26 mouse cellular contexts compared by ENCODE assay signal in the genomic region with DNA sequence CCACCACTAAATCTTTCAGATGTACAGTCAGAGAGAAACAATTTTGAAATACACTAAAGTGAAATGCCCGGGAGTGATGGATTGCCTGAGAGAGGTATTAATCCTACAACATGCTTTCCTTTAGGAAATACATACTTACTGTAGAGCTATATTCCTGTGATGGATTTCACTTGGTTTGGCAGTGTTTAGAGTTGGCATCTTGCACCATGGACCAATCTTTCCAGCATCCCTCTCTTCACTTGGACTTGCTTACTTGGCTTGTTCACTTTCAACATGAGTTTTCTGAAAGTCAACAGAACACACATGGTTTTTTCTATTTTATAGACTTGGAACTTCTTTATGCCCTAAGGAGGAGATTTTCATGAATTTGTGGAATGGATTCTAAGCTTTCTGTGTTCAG.
"Had no signal": no experiment of that assay in that cellular context is flagged by ENCODE, and none has a peak within 500 bp of the region (broad histone marks: within the 10 kb centered on the region; RNA-seq: fewer than 3 reads in every experiment).

No protein-coding gene starts in this region.

- H3K27me3 ChIP-seq: embryonic facial prominence, embryonic 12.5 days; embryonic facial prominence, embryonic 13.5 days; embryonic facial prominence, embryonic 15.5 days; forebrain, embryonic 12.5 days; heart, embryonic 12.5 days had no signal

- H3K27ac ChIP-seq: embryonic facial prominence, embryonic 10.5 days; embryonic facial prominence, embryonic 12.5 days; embryonic facial prominence, embryonic 13.5 days; embryonic facial prominence, embryonic 15.5 days; forebrain, embryonic 10.5 days; forebrain, embryonic 12.5 days; gastrocnemius, adult 2 months; heart, adult 2 months; heart, embryonic 10.5 days had no signal

- H3K9me3 ChIP-seq: embryonic facial prominence, embryonic 10.5 days; embryonic facial prominence, embryonic 12.5 days; embryonic facial prominence, embryonic 13.5 days; embryonic facial prominence, embryonic 15.5 days; forebrain, embryonic 10.5 days; forebrain, embryonic 12.5 days; heart, embryonic 10.5 days; heart, embryonic 12.5 days had no signal

- H3K36me3 ChIP-seq: embryonic facial prominence, embryonic 10.5 days; embryonic facial prominence, embryonic 12.5 days; embryonic facial prominence, embryonic 13.5 days; embryonic facial prominence, embryonic 15.5 days; forebrain, embryonic 10.5 days; forebrain, embryonic 12.5 days; heart, embryonic 10.5 days; heart, embryonic 12.5 days had no signal

- H3K9ac ChIP-seq: embryonic facial prominence, embryonic 12.5 days; embryonic facial prominence, embryonic 13.5 days; embryonic facial prominence, embryonic 15.5 days; forebrain, embryonic 12.5 days; heart, embryonic 12.5 days had no signal

- DNase-seq: cerebellum, adult 2 months; cerebellum, adult 8-10 months; cerebellum, adult 9-10 months; cerebellum, adult 9-11 months; cerebellum, postnatal 10 days; cerebellum, postnatal 25 days; cerebellum, postnatal 36 days; embryo, embryonic 11 days; gastrocnemius, adult 2 months; gastrocnemius, postnatal 10 days; gastrocnemius, postnatal 14 days; gastrocnemius, postnatal 25 days; gastrocnemius, postnatal 36 days; heart, adult 18-20 months; heart, adult 2 months had no signal

- H3K4me1 ChIP-seq: embryonic facial prominence, embryonic 10.5 days; embryonic facial prominence, embryonic 12.5 days; embryonic facial prominence, embryonic 13.5 days; embryonic facial prominence, embryonic 15.5 days; forebrain, embryonic 10.5 days; forebrain, embryonic 12.5 days; heart, embryonic 10.5 days; heart, embryonic 12.5 days had no signal

- H3K4me3 ChIP-seq: embryonic facial prominence, embryonic 10.5 days; embryonic facial prominence, embryonic 12.5 days; embryonic facial prominence, embryonic 13.5 days; embryonic facial prominence, embryonic 15.5 days; erythroblast, embryonic 14.5 days; forebrain, embryonic 10.5 days; forebrain, embryonic 12.5 days; gastrocnemius, adult 2 months; heart, adult 2 months; heart, embryonic 10.5 days; heart, embryonic 12.5 days had no signal

- ATAC-seq: forebrain, embryonic 16.5 days had no signal

- H3K4me2 ChIP-seq: embryonic facial prominence, embryonic 12.5 days; embryonic facial prominence, embryonic 13.5 days; embryonic facial prominence, embryonic 15.5 days; forebrain, embryonic 12.5 days; heart, embryonic 11.5 days; heart, embryonic 12.5 days had no signal
